Comparison of ENCODE assay signal across 25 mouse cellular contexts in genomic region chr9:114416646-114417517, GRCm38 (mm10). TPM values are rescaled to one million over a fixed set of nuclear protein-coding genes. Genes with fewer than 3 reads are reported as not detected.
A peak's percentile ranks its signal among the peaks of the same experiment; 100 is the strongest.
DNase-seq lines count a peak whose midpoint lies in the region; ATAC-seq and TF ChIP-seq lines count a peak whose summit lies in the region.
"Had no signal": no experiment of that assay in that cellular context is flagged by ENCODE, and none has a peak within 500 bp of the region (broad histone marks: within the 10 kb centered on the region; RNA-seq: fewer than 3 reads in every experiment).

No protein-coding gene starts in this region.

- H3K9ac ChIP-seq in liver, embryonic 16.5 days (ENCODE audit: low read depth, low read length) = no peak overlapping the region
- H3K9ac ChIP-seq: embryonic facial prominence, embryonic 12.5 days; heart, embryonic 15.5 days; liver, embryonic 14.5 days; midbrain, embryonic 13.5 days; stomach, embryonic 15.5 days had no signal

- no peak for TF ChIP-seq CTCF in kidney, adult 2 months (conservative IDR thresholded peaks at IDR 0.05; ENCODE audit: insufficient read depth, insufficient read length, low read depth, low read length)

- H3K4me3 ChIP-seq in liver, embryonic 16.5 days (ENCODE audit: low read depth, low read length) = no peak overlapping the region
- peak overlapping the region; percentile 32 for H3K4me3 ChIP-seq in kidney, adult 2 months (ENCODE audit: insufficient read depth, low read depth, low read length)
- H3K4me3 ChIP-seq: embryonic facial prominence, embryonic 12.5 days; heart, adult 2 months; heart, embryonic 15.5 days; left cerebral cortex, adult 2 months; midbrain, embryonic 13.5 days; myocyte; stomach, embryonic 15.5 days had no signal

- WGBS in liver, embryonic 16.5 days (ENCODE audit: insufficient replicate concordance) = 77% methylated on average over 21 of the region's 21 CpGs
- 46% methylated on average over 21 of the region's 21 CpGs for WGBS in kidney, adult 2 months

- no peak overlapping the region for H3K27ac ChIP-seq in liver, embryonic 16.5 days (ENCODE audit: low read length)
- H3K27ac ChIP-seq in kidney, adult 2 months (ENCODE audit: insufficient read depth, low read depth, low read length) = peak overlapping the region; percentile 92
- H3K27ac ChIP-seq: embryonic facial prominence, embryonic 12.5 days; heart, adult 2 months; heart, embryonic 15.5 days; left cerebral cortex, adult 2 months; liver, embryonic 14.5 days; midbrain, embryonic 13.5 days; stomach, embryonic 15.5 days had no signal

- H3K4me2 ChIP-seq in liver, embryonic 16.5 days (ENCODE audit: low read depth, low read length) = no peak overlapping the region
- H3K4me2 ChIP-seq: embryonic facial prominence, embryonic 12.5 days; heart, embryonic 15.5 days; midbrain, embryonic 13.5 days; stomach, embryonic 15.5 days had no signal

- H3K4me1 ChIP-seq in liver, embryonic 16.5 days (ENCODE audit: control insufficient read depth, low read depth, low read length) = no peaks in the 10 kb centered on the region; the same call in 1 of the 2 replicates
- peaks cover 14% of the 10 kb centered on the region; the same call in 1 of the 2 replicates for H3K4me1 ChIP-seq in kidney, adult 2 months (ENCODE audit: control insufficient read depth, insufficient read depth, low read length)
- H3K4me1 ChIP-seq: embryonic facial prominence, embryonic 12.5 days; midbrain, embryonic 13.5 days; stomach, embryonic 15.5 days had no signal

- DNase-seq in liver = no peak
- DNase-seq in kidney, adult 2 months = peak; percentile 75
- DNase-seq in kidney, postnatal 10 days = peak; percentile 18
- peak; percentile 66 for DNase-seq in yolk sac, embryonic 10.5 days (ENCODE audit: low spot score)
- no peak for DNase-seq in retina, postnatal 1 day
- no peak for DNase-seq in thymus, postnatal 0 days (ENCODE audit: low spot score)
- DNase-seq in spleen, postnatal 4 days (ENCODE audit: low spot score in 2 of 2) = no peak
- DNase-seq: adrenal gland, postnatal 36 days; cerebellum, adult 2 months; gastrocnemius, postnatal 25 days; heart, adult 2 months; heart, postnatal 4 days; layer of hippocampus, adult 9-11 months; left cerebral cortex, postnatal 4 days; right cerebral cortex, postnatal 14 days; thymus, adult 2 months had no signal

- peak; percentile 27; the same call in 1 of the 2 replicates for ATAC-seq in liver, embryonic 16.5 days (ENCODE audit: low read depth)
- ATAC-seq: forebrain, embryonic 14.5 days; midbrain, embryonic 13.5 days had no signal

- TF ChIP-seq POLR2A in kidney, adult 2 months (IDR thresholded peaks at IDR 0.05; ENCODE audit: low read depth, low read length) = no peak

- no peaks in the 10 kb centered on the region; the same call in 1 of the 2 replicates for H3K36me3 ChIP-seq in liver, embryonic 16.5 days (ENCODE audit: control insufficient read depth, insufficient read depth)
- no peaks in the 10 kb centered on the region for H3K36me3 ChIP-seq in kidney, adult 2 months (ENCODE audit: control insufficient read depth, insufficient read depth, low read length)

- H3K9me3 ChIP-seq in liver, embryonic 16.5 days (replicated peaks; ENCODE audit: control insufficient read depth, low read length) = no peaks in the 10 kb centered on the region
- H3K9me3 ChIP-seq: embryonic facial prominence, embryonic 12.5 days; heart, embryonic 15.5 days; midbrain, embryonic 13.5 days; stomach, embryonic 15.5 days had no signal

- H3K27me3 ChIP-seq in liver, embryonic 16.5 days (ENCODE audit: control insufficient read depth, insufficient read depth, low read depth, low read length) = no peaks in the 10 kb centered on the region
- H3K27me3 ChIP-seq in kidney, adult 2 months (replicated peaks; ENCODE audit: control insufficient read depth, insufficient read depth, low read length) = no peaks in the 10 kb centered on the region
- H3K27me3 ChIP-seq: embryonic facial prominence, embryonic 12.5 days; heart, embryonic 15.5 days; midbrain, embryonic 13.5 days; stomach, embryonic 15.5 days had no signal

RNA-seq across cellular contexts. Expression of gene Tmppe, which starts 16.0 kb away (rescaled TPM):
- polyA plus RNA-seq in liver, embryonic 16.5 days (2015; fragmentation: Nextera tagmentation; extraction: Ambion mirVana) = 2.3 and 2.7 TPM in 2 replicates
- 11.4 and 15.7 TPM in 2 replicates for polyA plus RNA-seq in kidney, adult 2 months (2012; rRNA removed)
- polyA plus RNA-seq in thymus, postnatal 0 days (2015; fragmentation: Nextera tagmentation; extraction: Ambion mirVana) = 9.1 and 9.6 TPM in 2 replicates

RNA-seq across cellular contexts. Expression of gene Glb1, which starts 16.0 kb away (rescaled TPM):
- 14.2 and 18.5 TPM in 2 replicates for polyA plus RNA-seq in liver, embryonic 16.5 days (2015; fragmentation: Nextera tagmentation; extraction: Ambion mirVana)
- 144 and 165 TPM in 2 replicates for polyA plus RNA-seq in kidney, adult 2 months (2012; rRNA removed)
- polyA plus RNA-seq in thymus, postnatal 0 days (2015; fragmentation: Nextera tagmentation; extraction: Ambion mirVana) = 34.7 and 35.0 TPM in 2 replicates

RNA-seq across cellular contexts. Expression of gene Crtap, which starts 26.4 kb away (rescaled TPM):
- polyA plus RNA-seq in liver, embryonic 16.5 days (2015; fragmentation: Nextera tagmentation; extraction: Ambion mirVana) = 17.8 and 18.2 TPM in 2 replicates
- 86.3 and 98.7 TPM in 2 replicates for polyA plus RNA-seq in kidney, adult 2 months (2012; rRNA removed)
- polyA plus RNA-seq in thymus, postnatal 0 days (2015; fragmentation: Nextera tagmentation; extraction: Ambion mirVana) = 28.3 and 29.5 TPM in 2 replicates

Comparison
In these comparisons a context has a peak if more than half of its experiments do, and no peak if none do; other contexts are left out.
1. DNase-seq: peak in kidney, adult 2 months (single experiment), kidney, postnatal 10 days (single experiment) and yolk sac, embryonic 10.5 days (single experiment); none in liver (single experiment), retina, postnatal 1 day (single experiment), thymus, postnatal 0 days (single experiment) and spleen, postnatal 4 days (0 of 2).